Mouse (Mus musculus) heart, postnatal 0 days (tissue): ENCODE results near the gene Mon2. TPM values are rescaled to one million over a fixed set of nuclear protein-coding genes. Genes with fewer than 3 reads are reported as not detected.

Source experiments
- ATAC-seq: fragments of 200-750 bp; cut with Nextera tagmentation; 2 replicates; pipeline ENCODE4 v1.8.0; 2017; ENCODE audit warnings: low read depth, moderate number of reproducible peaks, moderate library complexity; ENCODE audit not compliant: insufficient read depth
- DNase-seq: peaks from one replicate; pipeline ENCODE4 v3.0.0-alpha.2; 2016; ENCODE audit warnings: low spot score
- H3K27ac ChIP-seq: fragments of 300-500 bp; sonication (generic); 2 replicates; pipeline ENCODE4 v1.5.1; 2014; ENCODE audit warnings: low read depth, mild to moderate bottlenecking
- H3K27me3 ChIP-seq: fragments of 300-500 bp; sonication (generic); 2 replicates; pipeline ENCODE4 v1.6.1; 2014; ENCODE audit warnings: low read length, mixed read lengths; ENCODE audit not compliant: control insufficient read depth, insufficient read depth
- H3K36me3 ChIP-seq: fragments of 300-500 bp; sonication (generic); replicated peaks from 2 replicates; pipeline ENCODE4 v1.6.1; 2014; ENCODE audit warnings: low read length, mixed read lengths; ENCODE audit not compliant: control insufficient read depth, insufficient read depth
- H3K4me1 ChIP-seq: fragments of 300-500 bp; sonication (generic); 2 replicates; pipeline ENCODE4 v1.6.1; 2014; ENCODE audit warnings: antibody characterized with exemption; ENCODE audit not compliant: control insufficient read depth, insufficient read depth
- H3K4me2 ChIP-seq: fragments of 300-500 bp; sonication (generic); 2 replicates; pipeline ENCODE4 v1.6.1; 2014; ENCODE audit warnings: low read depth, mild to moderate bottlenecking, low read length, moderate library complexity
- H3K4me3 ChIP-seq: fragments of 300-500 bp; sonication (generic); 2 replicates; pipeline ENCODE4 v1.5.1; 2014; ENCODE audit warnings: low read depth, low read length
- H3K9ac ChIP-seq: fragments of 300-500 bp; sonication (generic); replicated peaks from 2 replicates; pipeline ENCODE4 v1.6.1; 2014; ENCODE audit warnings: low read depth, low read length, mixed read lengths
- H3K9me3 ChIP-seq: fragments of 300-500 bp; sonication (generic); replicated peaks from 2 replicates; pipeline ENCODE4 v1.6.1; 2016; ENCODE audit warnings: low read length; ENCODE audit not compliant: control insufficient read depth
- CTCF ChIP-seq: IDR thresholded peaks from 2 replicates; pipeline ENCODE4 v1.5.1; 2016; ENCODE audit warnings: antibody characterized with exemption, control low read depth, low read depth
- EP300 ChIP-seq: IDR thresholded peaks from 2 replicates; pipeline ENCODE4 v1.6.1; 2016; ENCODE audit warnings: antibody characterized with exemption, low read depth
- WGBS: fragments of 180-500 bp; shearing (Covaris S2); extraction: QIAGEN DNeasy Blood & Tissue Kit; methylation state at CpG from one replicate; pipeline ENCODE4 v1.1.7; 2014; 5-methylcytosine and 5-hydroxymethylcytosine counted together
- polyA plus RNA-seq: library from polyadenylated mRNA; unstranded; fragments of >200 nt; fragmentation: Nextera tagmentation; extraction: Ambion mirVana; gene quantifications from 2 replicates; pipeline ENCODE4 v1.2.1, GENCODE M21; 2015
- total RNA-seq: library from RNA; depleted of rRNA; stranded (reverse); fragments of >200 nt; gene quantifications from 2 replicates; pipeline ENCODE4 v1.2.3, GENCODE M21; 2014; ENCODE audit warnings: low replicate concordance

Gene Mon2
- total and polyA plus RNA-seq, 2 experiments from 2014 or later: 14.3 to 35.0 TPM

GRCm38 (mm10) chr10:123013435-123013834 is 62.9 kb downstream of the Mon2 start:
- DNase-seq (no peak), ATAC-seq (no peak)
- Histone ChIP-seq H3K4me1 (no peaks in the 10 kb centered on the region), H3K36me3 (peaks cover 73% of the 10 kb centered on the region), H3K27me3 (no peaks in the 10 kb centered on the region), H3K9ac (no peak overlapping the region), H3K9me3 (no peaks in the 10 kb centered on the region), H3K4me2 (no peak overlapping the region), H3K27ac (no peak overlapping the region), H3K4me3 (no peak overlapping the region)
- TF ChIP-seq EP300 (no peak), CTCF (no peak)
- WGBS: 59% methylated on average over 18 of the region's 18 CpGs

- DNase-seq (no peak), ATAC-seq (no peak)
- Histone ChIP-seq H3K9ac (no peak overlapping the region), H3K4me3 (no peak overlapping the region), H3K36me3 (peaks cover 82% of the 10 kb centered on the region), H3K27ac (no peak overlapping the region), H3K27me3 (no peaks in the 10 kb centered on the region), H3K4me2 (no peak overlapping the region), H3K9me3 (no peaks in the 10 kb centered on the region), H3K4me1 (no peaks in the 10 kb centered on the region)
- WGBS: 53% methylated on average over 1 of the region's 1 CpGs
- TF ChIP-seq CTCF: no peak
- no peak for TF ChIP-seq EP300
Observed at GRCm38 (mm10) chr10:123011421-123011820, 64.9 kb downstream of the Mon2 start.

GRCm38 (mm10) chr10:123005237-123006185 is 70.8 kb downstream of the Mon2 start:
- Histone ChIP-seq H3K4me1 (no peaks in the 10 kb centered on the region), H3K4me3 (no peak overlapping the region), H3K27ac (no peak overlapping the region), H3K36me3 (peaks cover 78% of the 10 kb centered on the region), H3K9me3 (no peaks in the 10 kb centered on the region), H3K4me2 (no peak overlapping the region), H3K9ac (no peak overlapping the region), H3K27me3 (no peaks in the 10 kb centered on the region)
- 90% methylated on average over 20 of the region's 20 CpGs for WGBS
- DNase-seq (peak; percentile 58), ATAC-seq (no peak; the same call in 1 of the 2 replicates)
- TF ChIP-seq EP300 (no peak), CTCF (peak; percentile 80)

- Histone ChIP-seq H3K4me1 (no peaks in the 10 kb centered on the region), H3K9ac (no peak overlapping the region)
- no peak for DNase-seq
Observed at GRCm38 (mm10) chr10:123004475-123005236, 71.6 kb downstream of the Mon2 start.

GRCm38 (mm10) chr10:123001985-123002384 is 74.3 kb downstream of the Mon2 start:
- Histone ChIP-seq H3K27ac (no peak overlapping the region), H3K36me3 (peaks cover 82% of the 10 kb centered on the region), H3K4me2 (no peak overlapping the region), H3K9ac (no peak overlapping the region), H3K4me1 (no peaks in the 10 kb centered on the region), H3K9me3 (no peaks in the 10 kb centered on the region), H3K27me3 (no peaks in the 10 kb centered on the region), H3K4me3 (no peak overlapping the region)
- TF ChIP-seq CTCF (no peak), EP300 (no peak)
- no peak for DNase-seq
- 82% methylated on average over 1 of the region's 1 CpGs for WGBS
- no peak for ATAC-seq

More at GRCm38 (mm10) chr10:123004475-123005236, 71.6 kb downstream of the Mon2 start:
- Histone ChIP-seq H3K4me3 (no peak overlapping the region), H3K4me2 (no peak overlapping the region), H3K9me3 (no peaks in the 10 kb centered on the region), H3K36me3 (peaks cover 78% of the 10 kb centered on the region), H3K27ac (no peak overlapping the region), H3K27me3 (no peaks in the 10 kb centered on the region)
- no peak for ATAC-seq
- TF ChIP-seq CTCF (no peak), EP300 (no peak)
- WGBS: 79% methylated on average over 15 of the region's 15 CpGs
